Mouse (Mus musculus) embryo, embryonic 10.5 days (tissue): Measurements from ENCODE around the gene Pik3r2.
A peak's percentile ranks its signal among the peaks of the same experiment; 100 is the strongest.
"Not testable (repeated sequence)": the region's sequence is repeated elsewhere in the genome, so short reads cannot be mapped to it uniquely, and the experiment has no call there.

Source experiments
- DNase-seq: peaks from one replicate; pipeline ENCODE4 v3.0.0-alpha.2; 2015; ENCODE audit warnings: low spot score

Gene Pik3r2

GRCm38 (mm10) chr8:70776496-70777444, at the start of gene Pik3r2:
TSS of gene Pik3r2 (minus strand) at chr8:70776713.
- DNase-seq, result peak; percentile 98

- DNase-seq, result no peak
Measured at GRCm38 (mm10) chr8:70825816-70826215, 49.3 kb upstream of the Pik3r2 start.

- no peak for DNase-seq
Measured at GRCm38 (mm10) chr8:70823802-70824201, 47.3 kb upstream of the Pik3r2 start.

- not testable (repeated sequence) for DNase-seq
Measured at GRCm38 (mm10) chr8:70822594-70822993, 46.1 kb upstream of the Pik3r2 start.

GRCm38 (mm10) chr8:70821992-70822391, 45.5 kb upstream of the Pik3r2 start:
- DNase-seq, result no peak

- peak; percentile 88 for DNase-seq
Measured at GRCm38 (mm10) chr8:70821399-70821962, 45.0 kb upstream of the Pik3r2 start.

- DNase-seq, result peak; percentile 87
Measured at GRCm38 (mm10) chr8:70820101-70820935, 43.8 kb upstream of the Pik3r2 start.

GRCm38 (mm10) chr8:70816679-70817078, 40.2 kb upstream of the Pik3r2 start:
- no peak for DNase-seq

- DNase-seq, result no peak
Measured at GRCm38 (mm10) chr8:70812885-70813284, 36.4 kb upstream of the Pik3r2 start.

GRCm38 (mm10) chr8:70812055-70812454, 35.5 kb upstream of the Pik3r2 start:
- no peak for DNase-seq

GRCm38 (mm10) chr8:70810962-70811680, 34.6 kb upstream of the Pik3r2 start:
- DNase-seq, result no peak

- no peak for DNase-seq
Measured at GRCm38 (mm10) chr8:70808955-70809701, 32.6 kb upstream of the Pik3r2 start.

- DNase-seq, result no peak
Measured at GRCm38 (mm10) chr8:70808239-70808638, 31.7 kb upstream of the Pik3r2 start, which contains the start of gene Il12rb1. TSS of gene Il12rb1 (plus strand) at chr8:70808449.

GRCm38 (mm10) chr8:70807304-70807703, 30.8 kb upstream of the Pik3r2 start:
- DNase-seq, result no peak

GRCm38 (mm10) chr8:70806541-70806940, 30.0 kb upstream of the Pik3r2 start:
- no peak for DNase-seq

- peak; percentile 90 for DNase-seq
Measured at GRCm38 (mm10) chr8:70804481-70805206, 28.1 kb upstream of the Pik3r2 start, which contains the start of gene Mast3. TSS of gene Mast3 (minus strand) at chr8:70805054.

GRCm38 (mm10) chr8:70803761-70804480, 27.4 kb upstream of the Pik3r2 start:
- peak; percentile 33 for DNase-seq

- no peak for DNase-seq
Measured at GRCm38 (mm10) chr8:70802786-70803510, 26.4 kb upstream of the Pik3r2 start.

- no peak for DNase-seq
Measured at GRCm38 (mm10) chr8:70801830-70802229, 25.3 kb upstream of the Pik3r2 start.
